Mouse (Mus musculus): ENCODE results near the gene Hdgfl2. TPM values are rescaled to one million over a fixed set of nuclear protein-coding genes. Genes with fewer than 3 reads are reported as not detected.

Hdgfl2 gene
- polyA plus RNA-seq, 1 experiment from 2014 or later = 136 TPM

- no peak for ATAC-seq (ENCODE audit: insufficient read depth, low FRiP score, low TSS enrichment)
- Histone ChIP-seq H3K36me3 (ENCODE audit: control insufficient read depth, insufficient read depth, low read length) (peaks cover 2% of the 10 kb centered on the region; the same call in 1 of the 2 replicates), H3K9me3 (ENCODE audit: control insufficient read depth, low read length) (no peaks in the 10 kb centered on the region), H3K4me3 (ENCODE audit: low read depth, low read length) (peak overlapping the region; percentile 84), H3K4me1 (ENCODE audit: control insufficient read depth, insufficient read depth, low read length) (peaks cover 8% of the 10 kb centered on the region; the same call in 1 of the 2 replicates), H3K27ac (ENCODE audit: low read depth, low read length) (no peak overlapping the region), H3K9ac (ENCODE audit: low read length) (no peak overlapping the region; the same call in 1 of the 2 replicates), H3K27me3 (ENCODE audit: control insufficient read depth, insufficient read depth, low read length) (no peaks in the 10 kb centered on the region), H3K4me2 (ENCODE audit: low read depth) (peak overlapping the region; percentile 51)
- 81% methylated on average over 4 of the region's 4 CpGs for WGBS
- no peak for DNase-seq (ENCODE audit: low spot score)
Observed at GRCm38 (mm10) chr17:56035216-56035615, 44.2 kb upstream of the Hdgfl2 start.

GRCm38 (mm10) chr17:56036176-56036900, 43.1 kb upstream of the Hdgfl2 start, which contains the start of gene Sh3gl1:
Gene Sh3gl1 (minus strand): TSS chr17:56036635.
- Histone ChIP-seq H3K4me3 (ENCODE audit: low read depth, low read length) (peak within 1 kb of the TSS; percentile 84), H3K4me1 (ENCODE audit: control insufficient read depth, insufficient read depth, low read length) (peaks cover 8% of the 10 kb centered on the region), H3K27me3 (ENCODE audit: control insufficient read depth, insufficient read depth, low read length) (no peaks in the 10 kb centered on the region), H3K4me2 (ENCODE audit: low read depth) (peak within 1 kb of the TSS; percentile 51), H3K36me3 (ENCODE audit: control insufficient read depth, insufficient read depth, low read length) (no peaks in the 10 kb centered on the region), H3K9me3 (ENCODE audit: control insufficient read depth, low read length) (no peaks in the 10 kb centered on the region), H3K27ac (ENCODE audit: low read depth, low read length) (peak within 1 kb of the TSS; percentile 72; the same call in 1 of the 2 replicates), H3K9ac (ENCODE audit: low read length) (peak within 1 kb of the TSS; percentile 87)
- WGBS = under 1% methylated on average over 70 of the region's 74 CpGs
- ATAC-seq (ENCODE audit: insufficient read depth, low FRiP score, low TSS enrichment) (peak; percentile 88), DNase-seq (ENCODE audit: low spot score) (peak; percentile 99)

GRCm38 (mm10) chr17:56036901-56037287, 42.5 kb upstream of the Hdgfl2 start:
- H3K4me3 ChIP-seq (ENCODE audit: low read depth, low read length) = peak overlapping the region; percentile 16; the same call in 1 of the 2 replicates
- no peaks in the 10 kb centered on the region for H3K9me3 ChIP-seq (ENCODE audit: control insufficient read depth, low read length)
- DNase-seq (ENCODE audit: low spot score) (no peak), ATAC-seq (ENCODE audit: insufficient read depth, low FRiP score, low TSS enrichment) (peak; percentile 13)
- H3K27me3 ChIP-seq (ENCODE audit: control insufficient read depth, insufficient read depth, low read length) = no peaks in the 10 kb centered on the region
- H3K36me3 ChIP-seq (ENCODE audit: control insufficient read depth, insufficient read depth, low read length) = no peaks in the 10 kb centered on the region
- peak overlapping the region; percentile 51 for H3K4me2 ChIP-seq (ENCODE audit: low read depth)
- peaks cover 13% of the 10 kb centered on the region for H3K4me1 ChIP-seq (ENCODE audit: control insufficient read depth, insufficient read depth, low read length)
- H3K9ac ChIP-seq (ENCODE audit: low read length) = no peak overlapping the region; the same call in 1 of the 2 replicates
- 36% methylated on average over 13 of the region's 13 CpGs for WGBS
- H3K27ac ChIP-seq (ENCODE audit: low read depth, low read length) = no peak overlapping the region

- Histone ChIP-seq H3K4me2 (ENCODE audit: low read depth) (no peak overlapping the region), H3K4me3 (ENCODE audit: low read depth, low read length) (no peak overlapping the region), H3K9me3 (ENCODE audit: control insufficient read depth, low read length) (no peaks in the 10 kb centered on the region), H3K27me3 (ENCODE audit: control insufficient read depth, insufficient read depth, low read length) (no peaks in the 10 kb centered on the region), H3K4me1 (ENCODE audit: control insufficient read depth, insufficient read depth, low read length) (peaks cover 14% of the 10 kb centered on the region), H3K27ac (ENCODE audit: low read depth, low read length) (no peak overlapping the region), H3K36me3 (ENCODE audit: control insufficient read depth, insufficient read depth, low read length) (no peaks in the 10 kb centered on the region), H3K9ac (ENCODE audit: low read length) (no peak overlapping the region)
- ATAC-seq (ENCODE audit: insufficient read depth, low FRiP score, low TSS enrichment) = no peak
- WGBS = 91% methylated on average over 8 of the region's 8 CpGs
- no peak for DNase-seq (ENCODE audit: low spot score)
Observed at GRCm38 (mm10) chr17:56038583-56039261, 40.7 kb upstream of the Hdgfl2 start.

GRCm38 (mm10) chr17:56039345-56039744, 40.1 kb upstream of the Hdgfl2 start:
- Histone ChIP-seq H3K9me3 (ENCODE audit: control insufficient read depth, low read length) (no peaks in the 10 kb centered on the region), H3K36me3 (ENCODE audit: control insufficient read depth, insufficient read depth, low read length) (no peaks in the 10 kb centered on the region), H3K27me3 (ENCODE audit: control insufficient read depth, insufficient read depth, low read length) (no peaks in the 10 kb centered on the region), H3K9ac (ENCODE audit: low read length) (no peak overlapping the region), H3K27ac (ENCODE audit: low read depth, low read length) (no peak overlapping the region), H3K4me3 (ENCODE audit: low read depth, low read length) (no peak overlapping the region), H3K4me1 (ENCODE audit: control insufficient read depth, insufficient read depth, low read length) (peaks cover 14% of the 10 kb centered on the region), H3K4me2 (ENCODE audit: low read depth) (no peak overlapping the region; the same call in 1 of the 2 replicates)
- DNase-seq (ENCODE audit: low spot score) = no peak
- no peak for ATAC-seq (ENCODE audit: insufficient read depth, low FRiP score, low TSS enrichment)
- 82% methylated on average over 4 of the region's 4 CpGs for WGBS

- DNase-seq (ENCODE audit: low spot score) = peak; percentile 97
- 0% methylated on average over 68 of the region's 68 CpGs for WGBS
- Histone ChIP-seq H3K9me3 (ENCODE audit: control insufficient read depth, low read length) (no peaks in the 10 kb centered on the region), H3K4me1 (ENCODE audit: control insufficient read depth, insufficient read depth, low read length) (peaks cover 9% of the 10 kb centered on the region), H3K9ac (ENCODE audit: low read length) (peak within 1 kb of the TSS; percentile 77), H3K4me2 (ENCODE audit: low read depth) (peak within 1 kb of the TSS; percentile 80), H3K4me3 (ENCODE audit: low read depth, low read length) (peak within 1 kb of the TSS; percentile 68), H3K36me3 (ENCODE audit: control insufficient read depth, insufficient read depth, low read length) (no peaks in the 10 kb centered on the region), H3K27ac (ENCODE audit: low read depth, low read length) (peak within 1 kb of the TSS; percentile 1; the same call in 1 of the 2 replicates), H3K27me3 (ENCODE audit: control insufficient read depth, insufficient read depth, low read length) (no peaks in the 10 kb centered on the region)
- peak; percentile 75 for ATAC-seq (ENCODE audit: insufficient read depth, low FRiP score, low TSS enrichment)
Observed at GRCm38 (mm10) chr17:56040030-56040856, 39.2 kb upstream of the Hdgfl2 start, which contains the start of gene Chaf1a. Gene Chaf1a (plus strand): TSS chr17:56040439.

- under 1% methylated on average over 12 of the region's 12 CpGs for WGBS
- H3K27me3 ChIP-seq (ENCODE audit: control insufficient read depth, insufficient read depth, low read length) = no peaks in the 10 kb centered on the region
- peak overlapping the region; percentile 80 for H3K4me2 ChIP-seq (ENCODE audit: low read depth)
- H3K9ac ChIP-seq (ENCODE audit: low read length) = peak overlapping the region; percentile 77
- H3K9me3 ChIP-seq (ENCODE audit: control insufficient read depth, low read length) = no peaks in the 10 kb centered on the region
- no peak for ATAC-seq (ENCODE audit: insufficient read depth, low FRiP score, low TSS enrichment)
- peak overlapping the region; percentile 68 for H3K4me3 ChIP-seq (ENCODE audit: low read depth, low read length)
- DNase-seq (ENCODE audit: low spot score) = no peak
- H3K4me1 ChIP-seq (ENCODE audit: control insufficient read depth, insufficient read depth, low read length) = peaks cover 6% of the 10 kb centered on the region
- H3K36me3 ChIP-seq (ENCODE audit: control insufficient read depth, insufficient read depth, low read length) = no peaks in the 10 kb centered on the region
- no peak overlapping the region for H3K27ac ChIP-seq (ENCODE audit: low read depth, low read length)
Observed at GRCm38 (mm10) chr17:56040857-56041163, 38.6 kb upstream of the Hdgfl2 start.

- H3K4me3 ChIP-seq (ENCODE audit: low read depth, low read length) = no peak overlapping the region
- H3K4me2 ChIP-seq (ENCODE audit: low read depth) = no peak overlapping the region
- no peak for DNase-seq (ENCODE audit: low spot score)
- no peak for ATAC-seq (ENCODE audit: insufficient read depth, low FRiP score, low TSS enrichment)
- H3K36me3 ChIP-seq (ENCODE audit: control insufficient read depth, insufficient read depth, low read length) = peaks cover 25% of the 10 kb centered on the region
- H3K9ac ChIP-seq (ENCODE audit: low read length) = no peak overlapping the region
- H3K27me3 ChIP-seq (ENCODE audit: control insufficient read depth, insufficient read depth, low read length) = no peaks in the 10 kb centered on the region
- H3K27ac ChIP-seq (ENCODE audit: low read depth, low read length) = no peak overlapping the region
- WGBS = 92% methylated on average over 5 of the region's 5 CpGs
- H3K9me3 ChIP-seq (ENCODE audit: control insufficient read depth, low read length) = no peaks in the 10 kb centered on the region
- no peaks in the 10 kb centered on the region for H3K4me1 ChIP-seq (ENCODE audit: control insufficient read depth, insufficient read depth, low read length)
Observed at GRCm38 (mm10) chr17:56051369-56051768, 28.1 kb upstream of the Hdgfl2 start.
